Mouse (Mus musculus) heart, postnatal 0 days (tissue): ENCODE measurements at regions not wholly inside any gene's neighbourhood (a gene's known extent, or its start where the extent isn't known, plus 50 kb on each side); places are given as distances from the start of the nearest gene placed in this dataset.
"Not testable (repeated sequence)": the region's sequence is repeated elsewhere in the genome, so short reads cannot be mapped to it uniquely, and the experiment has no call there.

Source experiments
- ATAC-seq: fragments of 200-750 bp; cut with Nextera tagmentation; 2 replicates; pipeline ENCODE4 v1.8.0; 2017; ENCODE audit warnings: low read depth, moderate number of reproducible peaks, moderate library complexity; ENCODE audit not compliant: insufficient read depth
- DNase-seq: peaks from one replicate; pipeline ENCODE4 v3.0.0-alpha.2; 2016; ENCODE audit warnings: low spot score
- H3K27ac ChIP-seq: fragments of 300-500 bp; sonication (generic); 2 replicates; pipeline ENCODE4 v1.5.1; 2014; ENCODE audit warnings: low read depth, mild to moderate bottlenecking
- H3K27me3 ChIP-seq: fragments of 300-500 bp; sonication (generic); 2 replicates; pipeline ENCODE4 v1.6.1; 2014; ENCODE audit warnings: low read length, mixed read lengths; ENCODE audit not compliant: control insufficient read depth, insufficient read depth
- H3K36me3 ChIP-seq: fragments of 300-500 bp; sonication (generic); replicated peaks from 2 replicates; pipeline ENCODE4 v1.6.1; 2014; ENCODE audit warnings: low read length, mixed read lengths; ENCODE audit not compliant: control insufficient read depth, insufficient read depth
- H3K4me1 ChIP-seq: fragments of 300-500 bp; sonication (generic); 2 replicates; pipeline ENCODE4 v1.6.1; 2014; ENCODE audit warnings: antibody characterized with exemption; ENCODE audit not compliant: control insufficient read depth, insufficient read depth
- H3K4me2 ChIP-seq: fragments of 300-500 bp; sonication (generic); 2 replicates; pipeline ENCODE4 v1.6.1; 2014; ENCODE audit warnings: low read depth, mild to moderate bottlenecking, low read length, moderate library complexity
- H3K4me3 ChIP-seq: fragments of 300-500 bp; sonication (generic); 2 replicates; pipeline ENCODE4 v1.5.1; 2014; ENCODE audit warnings: low read depth, low read length
- H3K9ac ChIP-seq: fragments of 300-500 bp; sonication (generic); replicated peaks from 2 replicates; pipeline ENCODE4 v1.6.1; 2014; ENCODE audit warnings: low read depth, low read length, mixed read lengths
- H3K9me3 ChIP-seq: fragments of 300-500 bp; sonication (generic); replicated peaks from 2 replicates; pipeline ENCODE4 v1.6.1; 2016; ENCODE audit warnings: low read length; ENCODE audit not compliant: control insufficient read depth
- CTCF ChIP-seq: IDR thresholded peaks from 2 replicates; pipeline ENCODE4 v1.5.1; 2016; ENCODE audit warnings: antibody characterized with exemption, control low read depth, low read depth
- EP300 ChIP-seq: IDR thresholded peaks from 2 replicates; pipeline ENCODE4 v1.6.1; 2016; ENCODE audit warnings: antibody characterized with exemption, low read depth
- WGBS: fragments of 180-500 bp; shearing (Covaris S2); extraction: QIAGEN DNeasy Blood & Tissue Kit; methylation state at CpG from one replicate; pipeline ENCODE4 v1.1.7; 2014; 5-methylcytosine and 5-hydroxymethylcytosine counted together

DNA sequence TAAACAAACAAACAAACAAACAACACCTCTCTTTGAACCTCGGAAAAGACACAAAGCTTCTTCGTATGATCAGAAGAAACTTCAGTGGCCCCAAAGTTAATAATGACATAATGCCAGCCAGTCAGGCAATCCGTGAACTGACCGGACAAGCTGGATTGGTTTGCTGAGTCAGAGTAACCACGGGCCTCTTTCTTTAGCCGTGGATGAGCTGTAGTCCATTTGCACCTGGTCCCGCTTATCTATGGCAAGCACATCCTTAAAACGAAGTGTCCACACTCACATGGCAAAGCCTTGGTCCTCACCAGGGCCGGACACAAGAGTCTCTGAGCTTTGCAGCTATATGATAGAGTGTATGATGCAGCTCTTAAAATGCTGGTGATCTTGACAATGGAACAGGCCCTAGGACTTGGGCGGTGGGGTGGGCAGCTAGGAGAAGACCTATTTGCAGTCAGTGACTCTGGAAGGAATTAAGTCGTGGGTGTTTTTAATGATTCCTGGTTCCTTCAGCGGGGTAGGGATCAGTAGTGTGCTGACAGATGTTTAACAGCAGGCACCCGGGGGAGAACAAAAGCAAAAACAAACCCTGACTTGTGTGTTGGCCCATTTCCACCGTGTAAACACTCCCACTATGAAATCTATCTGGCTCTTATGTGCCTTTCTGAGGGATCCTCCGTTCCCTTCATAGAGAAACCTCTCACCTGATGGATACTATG is 53.6 kb upstream of the Dyrk2 start:
- H3K36me3 ChIP-seq: no peaks in the 10 kb centered on the region
- H3K4me2 ChIP-seq: no peak overlapping the region
- TF ChIP-seq EP300 (no peak), CTCF (no peak)
- H3K4me3 ChIP-seq: no peak overlapping the region
- DNase-seq: no peak
- ATAC-seq: no peak
- 53% methylated on average over 15 of the region's 15 CpGs for WGBS
- H3K9ac ChIP-seq: no peak overlapping the region
- no peaks in the 10 kb centered on the region for H3K27me3 ChIP-seq
- no peak overlapping the region for H3K27ac ChIP-seq
- no peaks in the 10 kb centered on the region for H3K9me3 ChIP-seq
- H3K4me1 ChIP-seq: no peaks in the 10 kb centered on the region

DNA sequence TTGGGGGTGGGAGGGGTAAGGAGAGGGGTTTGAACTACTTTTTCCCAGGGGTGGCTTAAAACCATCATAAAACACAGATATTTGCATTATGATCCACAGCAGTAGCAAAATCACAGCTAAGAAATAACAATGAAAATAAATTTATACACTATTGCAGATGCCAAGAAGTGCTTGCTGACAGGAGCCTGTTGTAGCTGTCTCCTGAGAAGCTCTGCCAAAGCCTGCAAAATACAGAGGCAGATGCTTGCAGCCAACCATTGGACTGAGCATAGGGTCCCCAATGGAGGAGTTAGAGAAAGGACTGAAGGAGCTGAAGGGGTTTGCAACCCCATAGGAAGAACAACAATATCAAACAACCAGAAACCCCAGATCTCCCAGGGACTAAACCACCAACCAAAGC is 52.1 kb upstream of the Dyrk2 start:
- not testable (repeated sequence) for H3K9me3 ChIP-seq, H3K27ac ChIP-seq, H3K4me2 ChIP-seq, H3K36me3 ChIP-seq, H3K9ac ChIP-seq, H3K4me3 ChIP-seq, ATAC-seq, H3K27me3 ChIP-seq, DNase-seq, H3K4me1 ChIP-seq
